Mouse (Mus musculus) stomach, embryonic 14.5 days (tissue): Measurements from ENCODE around the gene Plk5. TPM values are rescaled to one million over a fixed set of nuclear protein-coding genes. Genes with fewer than 3 reads are reported as not detected.

Experiments
- ATAC-seq: fragments of 200-750 bp; cut with Nextera tagmentation; 2 replicates; pipeline ENCODE4 v1.8.0; 2017; ENCODE audit warnings: low read depth, moderate TSS enrichment; ENCODE audit not compliant: insufficient number of reproducible peaks, insufficient read depth, low FRiP score
- H3K27ac ChIP-seq: fragments of 300-500 bp; sonication (generic); 2 replicates; pipeline ENCODE4 v1.5.1; 2014; ENCODE audit warnings: mild to moderate bottlenecking, low read length, moderate library complexity, mixed read lengths
- H3K27me3 ChIP-seq: fragments of 300-500 bp; sonication (generic); 2 replicates; pipeline ENCODE4 v1.6.1; 2014; ENCODE audit warnings: low read length, control low read depth, mixed read lengths; ENCODE audit not compliant: control insufficient read depth, insufficient read depth
- H3K36me3 ChIP-seq: fragments of 300-500 bp; sonication (generic); 2 replicates; pipeline ENCODE4 v1.6.1; 2014; ENCODE audit warnings: mild to moderate bottlenecking, control low read depth, low read length, moderate library complexity, mixed read lengths; ENCODE audit not compliant: control insufficient read depth, insufficient read depth
- H3K4me1 ChIP-seq: fragments of 300-500 bp; sonication (generic); 2 replicates; pipeline ENCODE4 v1.6.1; 2014; ENCODE audit warnings: low read length, control low read depth, mixed read lengths; ENCODE audit not compliant: control insufficient read depth, insufficient read depth
- H3K4me2 ChIP-seq: fragments of 300-500 bp; sonication (generic); replicated peaks from 2 replicates; pipeline ENCODE4 v1.6.1; 2014; ENCODE audit warnings: low read depth, low read length, control low read depth
- H3K4me3 ChIP-seq: fragments of 300-500 bp; sonication (generic); 2 replicates; pipeline ENCODE4 v1.5.1; 2014; ENCODE audit warnings: low read depth, low read length, control low read depth
- H3K9ac ChIP-seq: fragments of 300-500 bp; sonication (generic); replicated peaks from 2 replicates; pipeline ENCODE4 v1.6.1; 2014; ENCODE audit warnings: low read depth, mild to moderate bottlenecking, control low read depth, low read length, moderate library complexity, mixed read lengths
- H3K9me3 ChIP-seq: fragments of 300-500 bp; sonication (generic); 2 replicates; pipeline ENCODE4 v1.6.1; 2016; ENCODE audit warnings: low read depth, low read length, control low read depth; ENCODE audit not compliant: control insufficient read depth
- WGBS: fragments of 180-500 bp; shearing (Covaris S2); extraction: QIAGEN DNeasy Blood & Tissue Kit; methylation state at CpG from one replicate; pipeline ENCODE4 v1.1.7; 2014; 5-methylcytosine and 5-hydroxymethylcytosine counted together
- polyA plus RNA-seq: library from polyadenylated mRNA; unstranded; fragments of >200 nt; fragmentation: Nextera tagmentation; extraction: Ambion mirVana; gene quantifications from 2 replicates; pipeline ENCODE4 v1.2.1, GENCODE M21; 2014

Gene Plk5
- polyA plus RNA-seq, 1 experiment from 2014 or later: 0.30 TPM

GRCm38 (mm10) chr10:80384709-80385108 is 28.4 kb downstream of the Plk5 start:
- H3K9me3 ChIP-seq: no peaks in the 10 kb centered on the region
- H3K4me3 ChIP-seq: peak overlapping the region; percentile 87; the same call in 1 of the 2 replicates
- peak overlapping the region; percentile 88 for H3K4me2 ChIP-seq
- H3K27ac ChIP-seq: no peak overlapping the region
- no peak for ATAC-seq
- H3K27me3 ChIP-seq: no peaks in the 10 kb centered on the region
- peaks cover 41% of the 10 kb centered on the region for H3K36me3 ChIP-seq
- peaks cover 17% of the 10 kb centered on the region for H3K4me1 ChIP-seq
- 74% methylated on average over 7 of the region's 7 CpGs for WGBS
- H3K9ac ChIP-seq: no peak overlapping the region

GRCm38 (mm10) chr10:80385310-80385709 is 29.1 kb downstream of the Plk5 start:
- peaks cover 17% of the 10 kb centered on the region for H3K4me1 ChIP-seq
- peak overlapping the region; percentile 88 for H3K4me2 ChIP-seq
- H3K4me3 ChIP-seq: peak overlapping the region; percentile 87
- peaks cover 41% of the 10 kb centered on the region for H3K36me3 ChIP-seq
- peak overlapping the region; percentile 88 for H3K27ac ChIP-seq
- WGBS: 18% methylated on average over 7 of the region's 7 CpGs
- no peaks in the 10 kb centered on the region for H3K9me3 ChIP-seq
- H3K27me3 ChIP-seq: no peaks in the 10 kb centered on the region
- ATAC-seq: no peak
- peak overlapping the region; percentile 96 for H3K9ac ChIP-seq

DNA sequence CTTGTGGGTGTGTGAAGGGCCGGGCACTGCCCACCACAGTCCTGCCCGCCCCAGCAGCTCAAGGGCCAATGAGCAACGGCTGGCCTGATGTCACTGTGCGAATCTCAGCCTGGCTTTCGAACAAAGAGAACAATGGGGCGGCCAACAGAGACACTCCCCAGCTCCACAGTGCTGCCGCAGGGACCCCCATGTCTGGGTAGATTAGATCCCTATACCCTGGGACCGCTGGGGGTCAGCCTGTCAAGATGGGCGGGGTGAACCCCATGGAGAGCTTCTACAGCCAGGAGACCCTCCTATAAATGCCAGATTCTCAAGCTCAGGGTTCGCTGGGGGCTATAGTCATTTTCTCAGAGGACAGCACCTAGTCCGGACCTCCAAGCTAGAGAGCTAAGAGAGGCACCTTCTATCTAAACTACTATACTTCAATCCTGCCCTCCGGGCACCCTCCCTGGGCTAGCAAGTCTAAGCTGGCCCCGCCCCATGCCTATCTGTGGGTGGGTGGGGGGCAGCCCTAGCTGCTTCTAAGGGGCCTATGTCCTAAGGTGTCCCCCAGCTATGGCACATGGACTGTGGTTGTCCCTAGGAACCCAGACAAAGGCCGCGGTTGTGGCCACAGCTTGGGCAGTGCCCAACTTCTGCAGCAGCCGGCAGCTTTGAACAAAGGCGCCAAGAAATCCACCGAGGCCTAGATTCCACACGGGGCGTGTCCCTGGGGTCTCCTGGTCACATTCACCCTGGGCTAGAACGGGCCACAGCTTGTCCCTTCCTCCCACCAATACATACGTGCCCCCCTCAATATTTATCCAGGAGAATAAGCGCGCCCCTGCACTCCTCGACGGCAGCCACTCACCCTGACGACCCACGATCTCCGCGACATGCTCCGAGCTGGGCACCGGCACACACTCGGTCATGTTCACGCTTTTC is 29.8 kb downstream of the Plk5 start:
- peaks cover 17% of the 10 kb centered on the region for H3K4me1 ChIP-seq

GRCm38 (mm10) chr10:80386735-80387471 is 30.6 kb downstream of the Plk5 start:
- H3K4me3 ChIP-seq: peak overlapping the region; percentile 87
- peaks cover 40% of the 10 kb centered on the region for H3K36me3 ChIP-seq
- no peaks in the 10 kb centered on the region for H3K9me3 ChIP-seq
- H3K4me1 ChIP-seq: peaks cover 17% of the 10 kb centered on the region
- peak overlapping the region; percentile 88 for H3K27ac ChIP-seq
- peak overlapping the region; percentile 88 for H3K4me2 ChIP-seq
- no peak for ATAC-seq
- H3K9ac ChIP-seq: peak overlapping the region; percentile 96
- H3K27me3 ChIP-seq: no peaks in the 10 kb centered on the region
- WGBS: under 1% methylated on average over 93 of the region's 94 CpGs

More for the DNA sequence above, 29.8 kb downstream of the Plk5 start:
- H3K27ac ChIP-seq: peak overlapping the region; percentile 88
- H3K9me3 ChIP-seq: no peaks in the 10 kb centered on the region
- no peaks in the 10 kb centered on the region for H3K27me3 ChIP-seq
- peaks cover 40% of the 10 kb centered on the region for H3K36me3 ChIP-seq
- ATAC-seq: peak; percentile 64
- H3K9ac ChIP-seq: peak overlapping the region; percentile 96
- peak overlapping the region; percentile 87 for H3K4me3 ChIP-seq
- WGBS: 2% methylated on average over 34 of the region's 34 CpGs
- H3K4me2 ChIP-seq: peak overlapping the region; percentile 88

GRCm38 (mm10) chr10:80387522-80387959 is 31.3 kb downstream of the Plk5 start, which contains the start of gene Mex3d:
Mex3d (minus strand) TSS chr10:80387659.
- Histone ChIP-seq H3K9me3 (no peaks in the 10 kb centered on the region), H3K4me3 (peak within 1 kb of the TSS; percentile 87), H3K36me3 (peaks cover 41% of the 10 kb centered on the region), H3K27me3 (no peaks in the 10 kb centered on the region), H3K4me2 (peak within 1 kb of the TSS; percentile 92), H3K27ac (peak within 1 kb of the TSS; percentile 88), H3K9ac (peak within 1 kb of the TSS; percentile 96), H3K4me1 (peaks cover 17% of the 10 kb centered on the region)
- peak; percentile 46; the same call in 1 of the 2 replicates for ATAC-seq
- WGBS: 2% methylated on average over 15 of the region's 61 CpGs

GRCm38 (mm10) chr10:80388731-80389130 is 32.5 kb downstream of the Plk5 start:
- Histone ChIP-seq H3K36me3 (peaks cover 43% of the 10 kb centered on the region), H3K9me3 (no peaks in the 10 kb centered on the region), H3K27me3 (no peaks in the 10 kb centered on the region), H3K9ac (no peak overlapping the region), H3K27ac (no peak overlapping the region), H3K4me2 (no peak overlapping the region), H3K4me1 (peaks cover 17% of the 10 kb centered on the region), H3K4me3 (no peak overlapping the region)
- no peak for ATAC-seq
- WGBS: 19% methylated on average over 2 of the region's 2 CpGs

GRCm38 (mm10) chr10:80389185-80389708 is 33.0 kb downstream of the Plk5 start:
- WGBS: 62% methylated on average over 4 of the region's 4 CpGs
- no peak for ATAC-seq
- Histone ChIP-seq H3K4me1 (peaks cover 16% of the 10 kb centered on the region), H3K4me3 (no peak overlapping the region), H3K4me2 (no peak overlapping the region), H3K9ac (no peak overlapping the region), H3K9me3 (no peaks in the 10 kb centered on the region), H3K36me3 (peaks cover 48% of the 10 kb centered on the region), H3K27ac (no peak overlapping the region), H3K27me3 (no peaks in the 10 kb centered on the region)

- WGBS: 73% methylated on average over 9 of the region's 9 CpGs
- no peak overlapping the region for H3K27ac ChIP-seq
- H3K4me1 ChIP-seq: peaks cover 3% of the 10 kb centered on the region; the same call in 1 of the 2 replicates
- H3K4me2 ChIP-seq: no peak overlapping the region
- no peak overlapping the region for H3K9ac ChIP-seq
- peaks cover 57% of the 10 kb centered on the region for H3K36me3 ChIP-seq
- H3K4me3 ChIP-seq: no peak overlapping the region
- no peak for ATAC-seq
- H3K27me3 ChIP-seq: no peaks in the 10 kb centered on the region
- H3K9me3 ChIP-seq: no peaks in the 10 kb centered on the region
Measured at GRCm38 (mm10) chr10:80390697-80391096, 34.4 kb downstream of the Plk5 start.
